In genomic region chr6:126644181-126645043, GRCm38 (mm10) we compare ENCODE assay signal across 8 mouse cellular contexts. TPM values are rescaled to one million over a fixed set of nuclear protein-coding genes. Genes with fewer than 3 reads are reported as not detected.
DNase-seq lines count a peak whose midpoint lies in the region; ATAC-seq lines count a peak whose summit lies in the region.

No protein-coding gene starts in this region.

- H3K36me3 ChIP-seq in heart, embryonic 15.5 days: no peaks in the 10 kb centered on the region
- H3K36me3 ChIP-seq in stomach, embryonic 16.5 days (ENCODE audit: control insufficient read depth, insufficient read depth, low read length): no peaks in the 10 kb centered on the region

- no peak overlapping the region for H3K27ac ChIP-seq in heart, embryonic 15.5 days
- H3K27ac ChIP-seq in stomach, embryonic 16.5 days (ENCODE audit: low read length): no peak overlapping the region

- H3K9ac ChIP-seq in heart, embryonic 15.5 days: peak overlapping the region; percentile 31; the same call in 1 of the 2 replicates
- peak overlapping the region; percentile 49; the same call in 1 of the 2 replicates for H3K9ac ChIP-seq in stomach, embryonic 16.5 days (ENCODE audit: low read length)

- H3K4me2 ChIP-seq in heart, embryonic 15.5 days: peak overlapping the region; percentile 92
- H3K4me2 ChIP-seq in stomach, embryonic 16.5 days (ENCODE audit: low read depth, low read length): peak overlapping the region; percentile 87

- H3K4me1 ChIP-seq in heart, embryonic 15.5 days (replicated peaks): peaks cover 34% of the 10 kb centered on the region
- peaks cover 17% of the 10 kb centered on the region for H3K4me1 ChIP-seq in stomach, embryonic 16.5 days (ENCODE audit: control insufficient read depth, insufficient read depth, low read length)

- peak; percentile 10 for DNase-seq in thymus, postnatal 14 days
- no peak for DNase-seq in thymus, postnatal 0 days (ENCODE audit: low spot score)
- peak; percentile 88 to 89 for DNase-seq in cerebellum, postnatal 36 days
- peak; percentile 45 to 62 for DNase-seq in layer of hippocampus, postnatal 10 days (ENCODE audit: low spot score in 2 of 2)
- DNase-seq in mesoderm, embryonic 11.5 days (ENCODE audit: low read depth, low spot score): peak; percentile 61
- no peak for DNase-seq in spleen, postnatal 14 days (ENCODE audit: low spot score in 2 of 2)

- no peaks in the 10 kb centered on the region for H3K9me3 ChIP-seq in heart, embryonic 15.5 days (replicated peaks)
- H3K9me3 ChIP-seq in stomach, embryonic 16.5 days (replicated peaks; ENCODE audit: control insufficient read depth, low read length): no peaks in the 10 kb centered on the region

- H3K27me3 ChIP-seq in heart, embryonic 15.5 days: peaks cover 91% of the 10 kb centered on the region
- H3K27me3 ChIP-seq in stomach, embryonic 16.5 days (ENCODE audit: control insufficient read depth, insufficient read depth, low read length): peaks cover 52% of the 10 kb centered on the region

- WGBS in heart, embryonic 15.5 days: 1% methylated on average over 64 of the region's 66 CpGs
- under 1% methylated on average over 65 of the region's 66 CpGs for WGBS in stomach, embryonic 16.5 days

- H3K4me3 ChIP-seq in heart, embryonic 15.5 days: peak overlapping the region; percentile 54
- H3K4me3 ChIP-seq in stomach, embryonic 16.5 days (replicated peaks; ENCODE audit: low read length): peak overlapping the region; percentile 51

- ATAC-seq in heart, embryonic 15.5 days (replicated peaks; ENCODE audit: insufficient number of reproducible peaks, insufficient read depth, low FRiP score, low read depth): 0 out of 2 replicates have a peak, but pooled peaks have one; percentile 8
- ATAC-seq in stomach, embryonic 16.5 days (ENCODE audit: insufficient read depth, low FRiP score): peak; percentile 42; the same call in 1 of the 2 replicates

RNA-seq across cellular contexts. Expression of gene Kcna1, which starts 1.8 kb away (rescaled TPM):
- 1.0 TPM in 2 replicates for polyA plus RNA-seq in thymus, postnatal 0 days (2015; fragmentation: Nextera tagmentation; extraction: Ambion mirVana)
- 0.18 and 0.33 TPM in 2 replicates for polyA plus RNA-seq in heart, embryonic 15.5 days (2015; fragmentation: Nextera tagmentation; extraction: Ambion mirVana)
- 10 to 100 TPM; 48.5 to 53.7 TPM for total RNA-seq in layer of hippocampus, postnatal 10 days (2021)
- polyA plus RNA-seq in stomach, embryonic 16.5 days (2015; fragmentation: Nextera tagmentation; extraction: Ambion mirVana): 0.94 and 1.3 TPM in 2 replicates

Comparison
In these comparisons a context has a peak if more than half of its experiments do, and no peak if none do; other contexts are left out.
1. DNase-seq: peak in thymus, postnatal 14 days (single experiment), cerebellum, postnatal 36 days (2 of 2), layer of hippocampus, postnatal 10 days (2 of 2) and mesoderm, embryonic 11.5 days (single experiment); none in thymus, postnatal 0 days (single experiment) and spleen, postnatal 14 days (0 of 2).